Mouse (Mus musculus): ENCODE measurements around the gene Gm11733. TPM values are rescaled to one million over a fixed set of nuclear protein-coding genes. Genes with fewer than 3 reads are reported as not detected.

The Gm11733 gene
- polyA plus RNA-seq, 1 experiment from 2014 or later, result not detected

GRCm38 (mm10) chr11:117479746-117480145 lies 4.4 kb upstream of the Gm11733 start:
- ATAC-seq, result no peak
- H3K9me3 ChIP-seq, result no peaks in the 10 kb centered on the region
- peaks cover 33% of the 10 kb centered on the region for H3K4me1 ChIP-seq (replicated peaks)
- peak overlapping the region; percentile 41 for H3K27ac ChIP-seq
- no peaks in the 10 kb centered on the region for H3K36me3 ChIP-seq
- WGBS, result 48% methylated on average over 12 of the region's 12 CpGs
- no peak overlapping the region for H3K4me2 ChIP-seq (replicated peaks)
- H3K4me3 ChIP-seq (replicated peaks), result no peak overlapping the region
- H3K27me3 ChIP-seq (replicated peaks), result no peaks in the 10 kb centered on the region
- no peak overlapping the region for H3K9ac ChIP-seq

- peaks cover 27% of the 10 kb centered on the region for H3K4me1 ChIP-seq (replicated peaks)
- no peaks in the 10 kb centered on the region for H3K27me3 ChIP-seq (replicated peaks)
- no peak overlapping the region for H3K9ac ChIP-seq
- H3K36me3 ChIP-seq, result no peaks in the 10 kb centered on the region
- 13% methylated on average over 11 of the region's 11 CpGs for WGBS
- peak overlapping the region; percentile 23; the same call in 1 of the 2 replicates for H3K4me3 ChIP-seq (replicated peaks)
- no peaks in the 10 kb centered on the region for H3K9me3 ChIP-seq
- H3K4me2 ChIP-seq (replicated peaks), result peak overlapping the region; percentile 72
- H3K27ac ChIP-seq, result peak overlapping the region; percentile 74
- ATAC-seq, result no peak
Measured at GRCm38 (mm10) chr11:117482300-117482676, 1.9 kb upstream of the Gm11733 start.

DNA sequence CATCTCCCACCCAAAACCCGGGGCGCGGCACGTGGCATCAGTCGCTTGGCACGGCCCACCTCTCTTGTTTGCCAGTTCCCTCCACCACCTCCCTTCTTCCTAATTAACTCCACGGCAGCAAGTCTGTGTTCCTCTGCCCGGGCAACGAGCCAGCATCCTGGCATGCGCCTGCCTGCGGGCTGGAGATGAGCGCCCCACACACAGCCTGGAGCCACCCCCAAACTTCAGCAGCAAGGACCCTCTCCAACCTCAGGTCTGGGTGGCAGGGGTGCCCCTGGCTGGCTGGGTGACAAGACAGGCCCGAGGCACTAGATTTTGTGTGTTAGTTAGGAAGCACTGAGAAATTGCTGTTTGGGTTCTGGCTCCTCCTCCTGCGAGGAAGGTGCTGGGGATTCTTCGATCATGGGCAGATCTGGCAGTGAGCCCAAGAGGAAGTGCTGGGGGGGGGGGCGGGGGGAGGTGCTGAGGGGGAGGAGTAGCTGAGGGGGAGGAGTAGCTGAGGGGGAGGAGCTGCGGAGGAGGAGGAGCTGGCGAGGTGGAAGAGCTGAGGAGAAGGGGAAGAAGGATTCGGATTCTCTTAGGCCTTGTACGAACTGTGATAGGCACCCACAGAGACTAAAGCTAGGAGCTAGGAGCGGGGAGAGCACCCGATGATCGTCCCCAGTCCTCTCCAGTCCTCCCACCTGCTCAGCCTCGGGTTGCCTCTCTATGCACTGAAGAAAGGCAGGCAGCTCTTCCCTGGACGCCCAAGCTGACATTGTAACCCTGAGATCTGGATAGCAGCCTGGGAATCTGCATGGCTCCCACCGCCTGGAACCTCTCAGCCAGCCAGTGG lies 1.3 kb upstream of the Gm11733 start:
- WGBS, result 2% methylated on average over 24 of the region's 26 CpGs
- peaks cover 27% of the 10 kb centered on the region for H3K4me1 ChIP-seq (replicated peaks)
- peak overlapping the region; percentile 23 for H3K4me3 ChIP-seq (replicated peaks)
- peak overlapping the region; percentile 72 for H3K4me2 ChIP-seq (replicated peaks)
- H3K9me3 ChIP-seq, result no peaks in the 10 kb centered on the region
- 0 out of 2 replicates have a peak overlapping the region, but pooled peaks have one; percentile 22 for H3K9ac ChIP-seq
- peak overlapping the region; percentile 75 for H3K27ac ChIP-seq
- no peaks in the 10 kb centered on the region for H3K27me3 ChIP-seq (replicated peaks)
- ATAC-seq, result peak; percentile 83
- H3K36me3 ChIP-seq, result no peaks in the 10 kb centered on the region

GRCm38 (mm10) chr11:117491408-117492208 lies 7.4 kb downstream of the Gm11733 start:
- no peak for ATAC-seq
- 75% methylated on average over 17 of the region's 17 CpGs for WGBS
- H3K27me3 ChIP-seq (replicated peaks), result no peaks in the 10 kb centered on the region

DNA sequence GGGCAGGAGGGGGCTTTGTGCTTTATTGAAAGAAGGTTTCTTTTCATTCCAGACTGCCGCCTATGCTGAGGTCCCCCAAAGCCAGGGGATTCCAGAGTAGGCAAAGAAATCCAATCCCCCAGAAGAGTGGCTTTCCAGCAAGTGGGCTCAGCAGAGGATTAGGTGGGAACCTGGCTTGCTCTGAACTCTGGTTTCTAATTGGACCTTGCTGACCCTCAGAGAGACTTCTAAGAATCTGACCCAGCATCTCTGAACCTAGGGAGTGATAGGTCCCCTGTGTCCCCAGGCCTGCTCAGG lies 8.0 kb downstream of the Gm11733 start:
- H3K36me3 ChIP-seq, result no peaks in the 10 kb centered on the region
- 57% methylated on average over 1 of the region's 1 CpGs for WGBS
- H3K4me3 ChIP-seq (replicated peaks), result no peak overlapping the region
- no peak overlapping the region for H3K27ac ChIP-seq
- H3K4me1 ChIP-seq (replicated peaks), result peaks cover 6% of the 10 kb centered on the region; the same call in 1 of the 2 replicates
- no peaks in the 10 kb centered on the region for H3K27me3 ChIP-seq (replicated peaks)
- no peak overlapping the region for H3K4me2 ChIP-seq (replicated peaks)
- H3K9me3 ChIP-seq, result no peaks in the 10 kb centered on the region
- ATAC-seq, result no peak
- H3K9ac ChIP-seq, result no peak overlapping the region

More at GRCm38 (mm10) chr11:117491408-117492208, 7.4 kb downstream of the Gm11733 start:
- no peaks in the 10 kb centered on the region for H3K36me3 ChIP-seq
- no peak overlapping the region for H3K27ac ChIP-seq
- no peak overlapping the region for H3K4me3 ChIP-seq (replicated peaks)
- no peaks in the 10 kb centered on the region for H3K9me3 ChIP-seq
- peaks cover 2% of the 10 kb centered on the region; the same call in 1 of the 2 replicates for H3K4me1 ChIP-seq (replicated peaks)
- no peak overlapping the region for H3K4me2 ChIP-seq (replicated peaks)
- no peak overlapping the region for H3K9ac ChIP-seq

DNA sequence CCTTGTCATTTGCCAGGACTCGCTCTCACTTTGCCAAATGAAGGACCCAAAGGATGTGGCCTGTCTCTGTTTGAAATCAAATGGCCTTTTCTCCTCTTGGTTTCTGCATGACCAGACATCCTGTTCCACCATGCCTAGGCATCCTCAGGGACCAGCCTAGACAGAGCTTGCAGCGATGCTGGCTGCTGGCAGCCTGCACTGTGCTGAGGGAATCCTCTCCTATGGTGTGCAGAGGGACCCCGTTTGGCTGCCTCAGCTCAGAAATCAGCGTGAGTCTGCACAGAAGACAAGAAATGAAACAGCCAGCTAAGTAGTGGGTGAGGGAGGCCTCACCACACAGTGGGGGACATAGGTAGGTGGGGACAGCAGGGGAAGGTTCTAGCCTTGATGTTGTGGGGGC lies 12.6 kb downstream of the Gm11733 start:
- no peak overlapping the region for H3K9ac ChIP-seq
- no peak overlapping the region for H3K4me3 ChIP-seq (replicated peaks)
- H3K36me3 ChIP-seq, result no peaks in the 10 kb centered on the region
- no peaks in the 10 kb centered on the region for H3K27me3 ChIP-seq (replicated peaks)
- H3K4me2 ChIP-seq (replicated peaks), result no peak overlapping the region; the same call in 1 of the 2 replicates
- peaks cover 16% of the 10 kb centered on the region for H3K4me1 ChIP-seq (replicated peaks)
- no peaks in the 10 kb centered on the region for H3K9me3 ChIP-seq
- 37% methylated on average over 4 of the region's 4 CpGs for WGBS
- no peak overlapping the region for H3K27ac ChIP-seq
- ATAC-seq, result 0 out of 2 replicates have a peak, but pooled peaks have one; percentile 17

DNA sequence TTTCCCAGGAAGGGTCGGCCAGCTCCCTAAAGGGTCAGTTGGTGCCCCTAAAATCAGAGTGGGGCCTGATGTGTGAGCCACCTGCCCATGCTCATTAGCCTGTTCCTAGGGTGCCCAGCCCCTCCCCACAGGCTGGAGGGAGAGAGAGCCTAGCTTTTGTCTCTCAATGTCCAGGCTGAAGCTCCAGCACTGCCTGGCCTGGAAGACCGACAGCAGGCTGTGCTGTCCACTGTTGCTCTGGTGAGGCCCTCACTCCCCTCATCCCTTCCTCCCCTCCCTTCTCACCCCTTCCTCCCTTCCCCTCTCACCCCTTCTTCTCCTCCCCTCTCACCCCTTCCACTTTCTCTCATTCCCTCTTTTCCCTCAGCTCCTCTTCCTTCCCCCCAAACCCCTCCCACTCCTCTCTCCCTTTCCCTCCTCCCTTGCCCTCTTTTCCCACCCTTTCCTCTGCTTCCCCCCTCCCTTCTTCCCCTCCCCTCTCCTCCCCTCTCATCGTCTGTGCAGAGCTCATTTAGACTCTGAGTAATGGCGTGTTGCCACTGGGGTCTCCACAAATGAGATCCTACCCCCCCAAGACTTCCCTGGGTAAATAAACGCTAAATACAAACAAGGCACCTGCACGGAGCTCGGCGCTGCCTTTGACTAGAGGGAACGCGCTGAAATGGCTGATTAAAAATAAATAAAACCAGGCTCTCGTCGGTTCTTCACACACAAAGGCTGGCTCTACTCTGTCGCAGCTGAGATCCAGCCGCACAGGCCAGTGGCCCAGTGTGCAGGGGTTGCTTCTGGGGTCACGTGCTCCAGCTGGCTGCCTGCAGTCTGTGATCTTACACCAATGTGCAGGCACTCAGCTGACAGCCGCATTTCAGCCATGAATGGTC lies 13.3 kb downstream of the Gm11733 start:
- ATAC-seq, result peak; percentile 88
- H3K4me2 ChIP-seq (replicated peaks), result peak overlapping the region; percentile 50
- no peaks in the 10 kb centered on the region for H3K36me3 ChIP-seq
- no peak overlapping the region for H3K9ac ChIP-seq
- H3K9me3 ChIP-seq, result no peaks in the 10 kb centered on the region
- H3K27ac ChIP-seq, result peak overlapping the region; percentile 52
- 10% methylated on average over 16 of the region's 16 CpGs for WGBS
- H3K27me3 ChIP-seq (replicated peaks), result no peaks in the 10 kb centered on the region
- H3K4me1 ChIP-seq (replicated peaks), result peaks cover 16% of the 10 kb centered on the region
- H3K4me3 ChIP-seq (replicated peaks), result no peak overlapping the region

- Histone ChIP-seq H3K27me3 (replicated peaks) (no peaks in the 10 kb centered on the region), H3K9me3 (no peaks in the 10 kb centered on the region), H3K4me1 (replicated peaks) (peaks cover 16% of the 10 kb centered on the region), H3K27ac (peak overlapping the region; percentile 52), H3K4me2 (replicated peaks) (peak overlapping the region; percentile 50), H3K4me3 (replicated peaks) (no peak overlapping the region), H3K36me3 (no peaks in the 10 kb centered on the region), H3K9ac (no peak overlapping the region)
- WGBS, result 40% methylated on average over 1 of the region's 1 CpGs
- ATAC-seq, result no peak; the same call in 1 of the 2 replicates
Measured at GRCm38 (mm10) chr11:117498137-117498511, 14.0 kb downstream of the Gm11733 start.

- H3K27ac ChIP-seq, result no peak overlapping the region
- no peak overlapping the region for H3K4me3 ChIP-seq (replicated peaks)
- H3K9me3 ChIP-seq, result no peaks in the 10 kb centered on the region
- ATAC-seq, result no peak
- no peak overlapping the region for H3K9ac ChIP-seq
- H3K4me2 ChIP-seq (replicated peaks), result no peak overlapping the region
- H3K4me1 ChIP-seq (replicated peaks), result no peaks in the 10 kb centered on the region
- H3K27me3 ChIP-seq (replicated peaks), result no peaks in the 10 kb centered on the region
- WGBS, result 87% methylated on average over 4 of the region's 4 CpGs
- no peaks in the 10 kb centered on the region for H3K36me3 ChIP-seq
Measured at GRCm38 (mm10) chr11:117508972-117509371, 24.8 kb downstream of the Gm11733 start.

GRCm38 (mm10) chr11:117515718-117516421 lies 31.7 kb downstream of the Gm11733 start:
- Histone ChIP-seq H3K4me2 (replicated peaks) (no peak overlapping the region), H3K4me3 (replicated peaks) (no peak overlapping the region), H3K9me3 (no peaks in the 10 kb centered on the region), H3K27ac (no peak overlapping the region), H3K4me1 (replicated peaks) (no peaks in the 10 kb centered on the region), H3K9ac (no peak overlapping the region), H3K36me3 (no peaks in the 10 kb centered on the region), H3K27me3 (replicated peaks) (no peaks in the 10 kb centered on the region)
- WGBS, result 85% methylated on average over 10 of the region's 10 CpGs
- no peak for ATAC-seq

GRCm38 (mm10) chr11:117516422-117516796 lies 32.2 kb downstream of the Gm11733 start:
- Histone ChIP-seq H3K36me3 (no peaks in the 10 kb centered on the region), H3K9me3 (no peaks in the 10 kb centered on the region), H3K4me1 (replicated peaks) (no peaks in the 10 kb centered on the region), H3K27me3 (replicated peaks) (no peaks in the 10 kb centered on the region), H3K4me2 (replicated peaks) (no peak overlapping the region), H3K4me3 (replicated peaks) (no peak overlapping the region), H3K27ac (no peak overlapping the region), H3K9ac (no peak overlapping the region)
- 86% methylated on average over 3 of the region's 3 CpGs for WGBS
- no peak for ATAC-seq
